In genomic region chr14:55584303-55584701, GRCm38 (mm10) we compare ENCODE assay signal across 8 mouse cellular contexts. TPM values are rescaled to one million over a fixed set of nuclear protein-coding genes. Genes with fewer than 3 reads are reported as not detected.
A peak's percentile ranks its signal among the peaks of the same experiment; 100 is the strongest.
DNase-seq lines count a peak whose midpoint lies in the region; ATAC-seq and TF ChIP-seq lines count a peak whose summit lies in the region.

No protein-coding gene starts in this region.

- ATAC-seq in erythroblast, adult 5-6 weeks (replicated peaks; ENCODE audit: low FRiP score, poor library complexity, severe bottlenecking): no peak
- ATAC-seq in limb, embryonic 15.5 days (ENCODE audit: insufficient number of reproducible peaks, low FRiP score, low TSS enrichment, low read depth): no peak
- no peak for ATAC-seq in stomach, embryonic 15.5 days (ENCODE audit: insufficient read depth, low FRiP score, low read depth)

- no peaks in the 10 kb centered on the region for H3K27me3 ChIP-seq in erythroblast, embryonic 14.5 days (ENCODE audit: control insufficient read depth)
- H3K27me3 ChIP-seq in spleen, adult 2 months (ENCODE audit: control insufficient read depth, insufficient read depth, low read length): no peaks in the 10 kb centered on the region
- no peaks in the 10 kb centered on the region for H3K27me3 ChIP-seq in limb, embryonic 15.5 days
- H3K27me3 ChIP-seq in stomach, embryonic 15.5 days (replicated peaks): no peaks in the 10 kb centered on the region

- WGBS in spleen, adult 2 months: 29% methylated on average over 5 of the region's 5 CpGs
- 38% methylated on average over 5 of the region's 5 CpGs for WGBS in limb, embryonic 15.5 days
- WGBS in stomach, embryonic 15.5 days: 32% methylated on average over 5 of the region's 5 CpGs

- no peak for TF ChIP-seq CTCF in spleen, adult 2 months (IDR thresholded peaks at IDR 0.05; ENCODE audit: extremely low read depth, insufficient read depth, insufficient read length, insufficient replicate concordance)

- peak overlapping the region; percentile 82; the same call in 1 of the 2 replicates for H3K27ac ChIP-seq in spleen, adult 2 months (ENCODE audit: insufficient read depth, low read length)
- no peak overlapping the region for H3K27ac ChIP-seq in limb, embryonic 15.5 days
- H3K27ac ChIP-seq in stomach, embryonic 15.5 days: no peak overlapping the region

- H3K9ac ChIP-seq in limb, embryonic 15.5 days: no peak overlapping the region
- H3K9ac ChIP-seq in stomach, embryonic 15.5 days: no peak overlapping the region

- no peaks in the 10 kb centered on the region for H3K9me3 ChIP-seq in erythroblast, embryonic 14.5 days (ENCODE audit: control insufficient read depth, low read length)
- H3K9me3 ChIP-seq in limb, embryonic 15.5 days: no peaks in the 10 kb centered on the region
- H3K9me3 ChIP-seq in stomach, embryonic 15.5 days: no peaks in the 10 kb centered on the region

- no peak for TF ChIP-seq POLR2A in spleen, adult 2 months (IDR thresholded peaks at IDR 0.05; ENCODE audit: low read depth, low read length)

- peak overlapping the region; percentile 86 for H3K4me2 ChIP-seq in limb, embryonic 15.5 days
- peak overlapping the region; percentile 87 for H3K4me2 ChIP-seq in stomach, embryonic 15.5 days

- H3K4me1 ChIP-seq in erythroblast, embryonic 14.5 days (ENCODE audit: control insufficient read depth): peaks cover 79% of the 10 kb centered on the region
- H3K4me1 ChIP-seq in spleen, adult 2 months (ENCODE audit: control insufficient read depth, insufficient read depth, insufficient read length): peaks cover 12% of the 10 kb centered on the region; the same call in 1 of the 2 replicates
- peaks cover 15% of the 10 kb centered on the region for H3K4me1 ChIP-seq in limb, embryonic 15.5 days
- H3K4me1 ChIP-seq in stomach, embryonic 15.5 days: peaks cover 12% of the 10 kb centered on the region

- peaks cover 49% of the 10 kb centered on the region for H3K36me3 ChIP-seq in erythroblast, embryonic 14.5 days (ENCODE audit: control insufficient read depth)
- H3K36me3 ChIP-seq in spleen, adult 2 months (ENCODE audit: control insufficient read depth, insufficient read depth, low read length): peaks cover 28% of the 10 kb centered on the region
- peaks cover 39% of the 10 kb centered on the region for H3K36me3 ChIP-seq in limb, embryonic 15.5 days
- H3K36me3 ChIP-seq in stomach, embryonic 15.5 days: peaks cover 13% of the 10 kb centered on the region; the same call in 1 of the 2 replicates

- peak overlapping the region; percentile 75 for H3K4me3 ChIP-seq in erythroblast, embryonic 14.5 days (replicated peaks)
- peak overlapping the region; percentile 71; the same call in 1 of the 2 replicates for H3K4me3 ChIP-seq in spleen, adult 2 months (ENCODE audit: extremely low read depth, insufficient read depth, insufficient read length)
- H3K4me3 ChIP-seq in limb, embryonic 15.5 days: peak overlapping the region; percentile 51
- peak overlapping the region; percentile 57 for H3K4me3 ChIP-seq in stomach, embryonic 15.5 days (replicated peaks)

- DNase-seq in spleen, adult 2 months (ENCODE audit: low read depth in 1 of 2, low spot score in 2 of 2): no peak
- DNase-seq in spleen, adult 18-20 months: no peak
- DNase-seq in MN1 (ENCODE audit: low spot score): no peak
- no peak for DNase-seq in kidney, adult 9 months

RNA-seq across cellular contexts. Expression of gene Emc9, which starts 0.8 kb away (rescaled TPM):
- 3.5 and 3.8 TPM in 2 replicates for polyA plus RNA-seq in erythroblast, embryonic 14.5 days (2012)
- total RNA-seq in erythroblast, adult 5-6 weeks (2015; ENCODE audit: low replicate concordance): 10.9 TPM in 1 of 2 replicates, not detected in the other
- total RNA-seq in erythroblast, adult 5-6 weeks (2017; ENCODE audit: low replicate concordance): 2.6 and 3.6 TPM in 2 replicates
- polyA plus RNA-seq in spleen, adult 2 months (2012; rRNA removed): 14.5 and 15.0 TPM in 2 replicates
- polyA plus RNA-seq in limb, embryonic 15.5 days (2015; fragmentation: Nextera tagmentation; extraction: Ambion mirVana): 12.6 and 16.2 TPM in 2 replicates
- polyA plus RNA-seq in stomach, embryonic 15.5 days (2015; fragmentation: Nextera tagmentation; extraction: Ambion mirVana): 9.4 and 11.2 TPM in 2 replicates

RNA-seq across cellular contexts. Expression of gene Psme1, which starts 6.4 kb away (rescaled TPM):
- polyA plus RNA-seq in erythroblast, embryonic 14.5 days (2012): 3.2 and 4.3 TPM in 2 replicates
- total RNA-seq in erythroblast, adult 5-6 weeks (2015; ENCODE audit: low replicate concordance): 271 and 301 TPM in 2 replicates
- 107 and 147 TPM in 2 replicates for total RNA-seq in erythroblast, adult 5-6 weeks (2017; ENCODE audit: low replicate concordance)
- polyA plus RNA-seq in spleen, adult 2 months (2012; rRNA removed): 101 and 118 TPM in 2 replicates
- 141 and 148 TPM in 2 replicates for polyA plus RNA-seq in limb, embryonic 15.5 days (2015; fragmentation: Nextera tagmentation; extraction: Ambion mirVana)
- 159 and 176 TPM in 2 replicates for polyA plus RNA-seq in stomach, embryonic 15.5 days (2015; fragmentation: Nextera tagmentation; extraction: Ambion mirVana)

RNA-seq across cellular contexts. Expression of gene Psme2, which starts 6.6 kb away (rescaled TPM):
- 4.4 and 7.0 TPM in 2 replicates for polyA plus RNA-seq in erythroblast, embryonic 14.5 days (2012)
- total RNA-seq in erythroblast, adult 5-6 weeks (2015; ENCODE audit: low replicate concordance): 74.0 and 102 TPM in 2 replicates
- total RNA-seq in erythroblast, adult 5-6 weeks (2017; ENCODE audit: low replicate concordance): 83.1 and 86.1 TPM in 2 replicates
- polyA plus RNA-seq in spleen, adult 2 months (2012; rRNA removed): 60.4 and 67.7 TPM in 2 replicates
- polyA plus RNA-seq in limb, embryonic 15.5 days (2015; fragmentation: Nextera tagmentation; extraction: Ambion mirVana): 239 and 241 TPM in 2 replicates
- 265 and 289 TPM in 2 replicates for polyA plus RNA-seq in stomach, embryonic 15.5 days (2015; fragmentation: Nextera tagmentation; extraction: Ambion mirVana)

RNA-seq across cellular contexts. Expression of gene Rnf31, which starts 7.2 kb away (rescaled TPM):
- 0.86 and 1.1 TPM in 2 replicates for polyA plus RNA-seq in erythroblast, embryonic 14.5 days (2012)
- 6.5 and 9.4 TPM in 2 replicates for total RNA-seq in erythroblast, adult 5-6 weeks (2015; ENCODE audit: low replicate concordance)
- 7.1 and 8.9 TPM in 2 replicates for total RNA-seq in erythroblast, adult 5-6 weeks (2017; ENCODE audit: low replicate concordance)
- polyA plus RNA-seq in spleen, adult 2 months (2012; rRNA removed): 52.5 and 63.2 TPM in 2 replicates
- polyA plus RNA-seq in limb, embryonic 15.5 days (2015; fragmentation: Nextera tagmentation; extraction: Ambion mirVana): 20.0 and 20.6 TPM in 2 replicates
- 16.7 and 18.4 TPM in 2 replicates for polyA plus RNA-seq in stomach, embryonic 15.5 days (2015; fragmentation: Nextera tagmentation; extraction: Ambion mirVana)

RNA-seq across cellular contexts. Expression of gene Fitm1, which starts 8.9 kb away (rescaled TPM):
- polyA plus RNA-seq in erythroblast, embryonic 14.5 days (2012): not detected in 2 replicates
- not detected in 2 replicates for total RNA-seq in erythroblast, adult 5-6 weeks (2015; ENCODE audit: low replicate concordance)
- total RNA-seq in erythroblast, adult 5-6 weeks (2017; ENCODE audit: low replicate concordance): not detected in 2 replicates
- 1.4 and 1.5 TPM in 2 replicates for polyA plus RNA-seq in spleen, adult 2 months (2012; rRNA removed)
- polyA plus RNA-seq in limb, embryonic 15.5 days (2015; fragmentation: Nextera tagmentation; extraction: Ambion mirVana): 17.3 and 44.6 TPM in 2 replicates
- polyA plus RNA-seq in stomach, embryonic 15.5 days (2015; fragmentation: Nextera tagmentation; extraction: Ambion mirVana): 0.50 and 1.2 TPM in 2 replicates

Comparison
In these comparisons a context has a peak if more than half of its experiments do, and no peak if none do; other contexts are left out.
1. RNA of gene Psme1, which starts 6.4 kb away (polyA plus RNA-seq): 159 to 176 TPM in stomach, embryonic 15.5 days, 141 to 148 TPM in limb, embryonic 15.5 days and 101 to 118 TPM in spleen, adult 2 months; 3.2 to 4.3 TPM in erythroblast, embryonic 14.5 days; every median in the first group is over 10 times any median in the second.
2. Peak in every context shown above with its lines, with median percentiles within 50 percentile points of each other: H3K4me3 ChIP-seq.